Mouse (Mus musculus): ENCODE measurements around the gene Gm20219. TPM values are rescaled to one million over a fixed set of nuclear protein-coding genes. Genes with fewer than 3 reads are reported as not detected.

Gene Gm20219
- total and polyA plus RNA-seq, 2 experiments from 2014 or later, result 0.10 to 0.55 TPM

- peak overlapping the region; percentile 22; the same call in 1 of the 2 replicates for H3K27ac ChIP-seq
- ATAC-seq, result no peak
These were observed 11.5 kb downstream of the Gm20219 start for GRCm38 (mm10) chr17:56542736-56543135.

GRCm38 (mm10) chr17:56540562-56540975 is 13.6 kb downstream of the Gm20219 start:
- TF ChIP-seq CTCF (IDR thresholded peaks at IDR 0.05; ENCODE audit: low read depth), result no peak
- DNase-seq (ENCODE audit: low spot score), result no peak
- 42% methylated on average over 6 of the region's 6 CpGs for WGBS
- Histone ChIP-seq H3K9ac (replicated peaks; ENCODE audit: low read length) (no peak overlapping the region), H3K4me1 (ENCODE audit: insufficient read depth, low read length) (peaks cover 6% of the 10 kb centered on the region; the same call in 1 of the 2 replicates), H3K9me3 (ENCODE audit: low read length) (no peaks in the 10 kb centered on the region), H3K27me3 (ENCODE audit: insufficient read depth, low read length) (no peaks in the 10 kb centered on the region), H3K4me2 (ENCODE audit: low read depth, low read length) (no peak overlapping the region), H3K27ac (no peak overlapping the region), H3K4me3 (ENCODE audit: low read length) (no peak overlapping the region), H3K36me3 (ENCODE audit: insufficient read depth, low read length) (no peaks in the 10 kb centered on the region)
- ATAC-seq, result no peak

More at GRCm38 (mm10) chr17:56542736-56543135, 11.5 kb downstream of the Gm20219 start:
- no peak overlapping the region for H3K4me2 ChIP-seq (ENCODE audit: low read depth, low read length)
- peaks cover 11% of the 10 kb centered on the region for H3K4me1 ChIP-seq (ENCODE audit: insufficient read depth, low read length)
- no peaks in the 10 kb centered on the region for H3K36me3 ChIP-seq (ENCODE audit: insufficient read depth, low read length)
- TF ChIP-seq CTCF (IDR thresholded peaks at IDR 0.05; ENCODE audit: low read depth), result no peak
- no peak overlapping the region for H3K9ac ChIP-seq (replicated peaks; ENCODE audit: low read length)
- H3K4me3 ChIP-seq (ENCODE audit: low read length), result no peak overlapping the region
- WGBS, result 16% methylated on average over 8 of the region's 8 CpGs
- DNase-seq (ENCODE audit: low spot score), result peak; percentile 51
- H3K27me3 ChIP-seq (ENCODE audit: insufficient read depth, low read length), result no peaks in the 10 kb centered on the region
- H3K9me3 ChIP-seq (ENCODE audit: low read length), result no peaks in the 10 kb centered on the region

- Histone ChIP-seq H3K4me2 (ENCODE audit: low read depth, low read length) (no peak overlapping the region), H3K4me1 (ENCODE audit: insufficient read depth, low read length) (peaks cover 6% of the 10 kb centered on the region; the same call in 1 of the 2 replicates), H3K36me3 (ENCODE audit: insufficient read depth, low read length) (no peaks in the 10 kb centered on the region), H3K27ac (no peak overlapping the region), H3K9me3 (ENCODE audit: low read length) (no peaks in the 10 kb centered on the region), H3K27me3 (ENCODE audit: insufficient read depth, low read length) (no peaks in the 10 kb centered on the region), H3K4me3 (ENCODE audit: low read length) (no peak overlapping the region), H3K9ac (replicated peaks; ENCODE audit: low read length) (no peak overlapping the region)
- DNase-seq (ENCODE audit: low spot score) (peak; percentile 81), ATAC-seq (peak; percentile 52)
- 12% methylated on average over 8 of the region's 8 CpGs for WGBS
- TF ChIP-seq CTCF (IDR thresholded peaks at IDR 0.05; ENCODE audit: low read depth), result peak; percentile 61
These were observed 16.3 kb downstream of the Gm20219 start for GRCm38 (mm10) chr17:56537912-56538311.

GRCm38 (mm10) chr17:56536874-56537273 is 17.3 kb downstream of the Gm20219 start:
- ATAC-seq (peak; percentile 33; the same call in 1 of the 2 replicates), DNase-seq (ENCODE audit: low spot score) (peak; percentile 58)
- TF ChIP-seq CTCF (IDR thresholded peaks at IDR 0.05; ENCODE audit: low read depth), result no peak
- no peak overlapping the region for H3K4me2 ChIP-seq (ENCODE audit: low read depth, low read length)
- peaks cover 6% of the 10 kb centered on the region; the same call in 1 of the 2 replicates for H3K4me1 ChIP-seq (ENCODE audit: insufficient read depth, low read length)
- no peak overlapping the region for H3K4me3 ChIP-seq (ENCODE audit: low read length)
- no peaks in the 10 kb centered on the region for H3K36me3 ChIP-seq (ENCODE audit: insufficient read depth, low read length)
- H3K9ac ChIP-seq (replicated peaks; ENCODE audit: low read length), result no peak overlapping the region
- H3K9me3 ChIP-seq (ENCODE audit: low read length), result no peaks in the 10 kb centered on the region
- peak overlapping the region; percentile 64 for H3K27ac ChIP-seq
- H3K27me3 ChIP-seq (ENCODE audit: insufficient read depth, low read length), result no peaks in the 10 kb centered on the region
- 29% methylated on average over 3 of the region's 3 CpGs for WGBS

GRCm38 (mm10) chr17:56536192-56536591 is 18.0 kb downstream of the Gm20219 start:
- ATAC-seq, result peak; percentile 68
- H3K27me3 ChIP-seq (ENCODE audit: insufficient read depth, low read length), result no peaks in the 10 kb centered on the region
- WGBS, result 25% methylated on average over 14 of the region's 14 CpGs
- H3K4me2 ChIP-seq (ENCODE audit: low read depth, low read length), result no peak overlapping the region
- H3K27ac ChIP-seq, result peak overlapping the region; percentile 64
- no peak for TF ChIP-seq CTCF (IDR thresholded peaks at IDR 0.05; ENCODE audit: low read depth)
- H3K4me3 ChIP-seq (ENCODE audit: low read length), result no peak overlapping the region
- no peak overlapping the region for H3K9ac ChIP-seq (replicated peaks; ENCODE audit: low read length)
- no peaks in the 10 kb centered on the region for H3K36me3 ChIP-seq (ENCODE audit: insufficient read depth, low read length)
- H3K4me1 ChIP-seq (ENCODE audit: insufficient read depth, low read length), result peaks cover 6% of the 10 kb centered on the region; the same call in 1 of the 2 replicates
- DNase-seq (ENCODE audit: low spot score), result peak; percentile 75
- no peaks in the 10 kb centered on the region for H3K9me3 ChIP-seq (ENCODE audit: low read length)

- H3K4me3 ChIP-seq (ENCODE audit: low read length), result no peak overlapping the region
- no peaks in the 10 kb centered on the region for H3K27me3 ChIP-seq (ENCODE audit: insufficient read depth, low read length)
- ATAC-seq (no peak), DNase-seq (ENCODE audit: low spot score) (no peak)
- H3K9ac ChIP-seq (replicated peaks; ENCODE audit: low read length), result no peak overlapping the region
- TF ChIP-seq CTCF (IDR thresholded peaks at IDR 0.05; ENCODE audit: low read depth), result no peak
- WGBS, result 76% methylated on average over 4 of the region's 4 CpGs
- H3K9me3 ChIP-seq (ENCODE audit: low read length), result no peaks in the 10 kb centered on the region
- no peaks in the 10 kb centered on the region for H3K36me3 ChIP-seq (ENCODE audit: insufficient read depth, low read length)
- no peak overlapping the region for H3K4me2 ChIP-seq (ENCODE audit: low read depth, low read length)
- no peaks in the 10 kb centered on the region for H3K4me1 ChIP-seq (ENCODE audit: insufficient read depth, low read length)
- no peak overlapping the region for H3K27ac ChIP-seq
These were observed 29.2 kb downstream of the Gm20219 start for GRCm38 (mm10) chr17:56524943-56525342.

- DNase-seq (ENCODE audit: low spot score), result no peak
- Histone ChIP-seq H3K9me3 (ENCODE audit: low read length) (no peaks in the 10 kb centered on the region), H3K27ac (no peak overlapping the region), H3K4me2 (ENCODE audit: low read depth, low read length) (no peak overlapping the region), H3K9ac (replicated peaks; ENCODE audit: low read length) (no peak overlapping the region), H3K27me3 (ENCODE audit: insufficient read depth, low read length) (no peaks in the 10 kb centered on the region), H3K4me3 (ENCODE audit: low read length) (no peak overlapping the region), H3K36me3 (ENCODE audit: insufficient read depth, low read length) (no peaks in the 10 kb centered on the region), H3K4me1 (ENCODE audit: insufficient read depth, low read length) (no peaks in the 10 kb centered on the region)
- no peak for ATAC-seq
- no peak for TF ChIP-seq CTCF (IDR thresholded peaks at IDR 0.05; ENCODE audit: low read depth)
- 38% methylated on average over 1 of the region's 1 CpGs for WGBS
These were observed 31.4 kb downstream of the Gm20219 start for GRCm38 (mm10) chr17:56522744-56523143.

All from hindbrain, postnatal 0 days (tissue).